Mouse (Mus musculus) lung, postnatal 4 days (tissue): Measurements from ENCODE around the gene Qk.

ENCODE experiments used
- DNase-seq, 2 experiments: peaks; one replicate each; pipeline ENCODE4 v3.0.0; 2021

Gene Qk

DNA sequence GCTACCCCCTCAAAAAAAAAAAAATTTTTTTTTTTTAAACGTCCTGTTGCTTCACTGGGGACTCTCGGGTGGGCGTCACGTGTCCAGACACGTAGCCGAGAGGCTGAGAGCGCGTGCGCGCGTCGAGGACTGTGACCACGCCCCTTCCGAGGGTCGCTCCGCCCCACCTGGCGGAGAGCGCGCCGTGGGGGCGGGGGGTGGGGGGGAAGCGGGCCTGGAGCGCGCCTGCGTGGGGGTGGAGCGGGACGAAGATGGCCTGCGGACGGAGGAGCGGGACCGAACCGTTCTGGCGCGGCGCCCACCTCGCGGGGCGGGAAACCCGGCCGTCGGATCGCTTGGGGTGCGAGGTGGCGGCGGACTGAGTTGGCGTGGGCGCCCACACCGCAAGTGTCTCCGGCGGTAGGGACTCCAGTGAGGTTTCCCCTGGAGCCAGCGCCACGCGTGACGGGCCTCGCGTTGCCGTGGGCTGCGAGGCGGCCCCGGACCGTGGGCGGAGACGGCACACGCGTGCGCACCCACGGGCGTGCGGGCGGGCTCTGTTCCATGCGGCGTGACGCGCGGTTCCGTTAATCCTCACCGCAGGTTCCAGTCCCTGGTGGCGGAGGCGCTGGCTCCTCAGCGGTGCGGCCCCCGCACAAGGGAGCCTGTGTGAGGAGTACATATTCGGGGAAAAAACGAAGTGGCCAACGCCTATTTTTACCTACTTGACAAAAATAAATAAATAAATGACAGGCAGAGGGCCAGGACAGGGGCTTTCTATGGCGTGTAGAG is at the start of gene Qk:
Gene Qk (minus strand): TSS at position 170 of the 771 bp plus-strand sequence.
- DNase-seq: peak; percentile 96 to 97

DNA sequence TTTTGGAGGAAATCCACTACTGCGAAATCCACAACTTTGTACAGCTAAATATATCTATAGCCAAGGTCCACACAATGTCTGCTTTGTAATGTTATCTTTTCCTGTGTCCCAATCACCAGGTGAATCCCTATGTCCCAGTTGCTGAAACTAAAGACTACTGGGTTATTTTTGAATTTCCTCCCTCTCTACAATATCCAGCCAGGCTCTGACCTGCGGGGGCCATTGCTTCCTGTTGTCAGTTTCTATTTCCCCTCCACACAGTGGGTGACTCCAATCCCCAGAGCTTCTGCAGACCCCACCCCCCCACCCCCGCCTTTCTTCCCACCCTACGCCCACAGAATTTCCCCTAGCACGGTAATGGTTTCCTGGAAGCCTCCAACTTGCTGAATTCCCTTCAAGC is 47.4 kb upstream of the Qk start:
- no peak for DNase-seq

DNA sequence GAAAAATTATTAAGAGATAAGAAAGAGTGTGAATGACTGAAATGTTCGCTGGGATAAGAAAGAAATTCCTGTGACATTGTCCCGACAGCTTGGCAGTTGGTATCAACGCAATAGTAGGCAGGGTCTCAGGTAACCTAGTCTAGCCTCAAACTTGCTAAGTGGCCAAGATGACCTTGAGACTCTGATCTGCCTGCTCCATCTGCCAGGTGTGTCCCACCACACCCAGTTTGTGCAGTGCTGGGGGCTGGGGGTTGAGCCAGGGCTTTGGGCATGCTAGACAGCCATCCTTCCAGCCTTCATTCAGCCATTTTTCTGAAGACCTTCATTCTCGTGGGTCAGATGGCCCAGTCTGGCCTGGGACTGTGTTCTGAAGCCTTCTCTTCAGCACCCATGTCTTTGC is 46.9 kb upstream of the Qk start:
- no peak for DNase-seq

DNA sequence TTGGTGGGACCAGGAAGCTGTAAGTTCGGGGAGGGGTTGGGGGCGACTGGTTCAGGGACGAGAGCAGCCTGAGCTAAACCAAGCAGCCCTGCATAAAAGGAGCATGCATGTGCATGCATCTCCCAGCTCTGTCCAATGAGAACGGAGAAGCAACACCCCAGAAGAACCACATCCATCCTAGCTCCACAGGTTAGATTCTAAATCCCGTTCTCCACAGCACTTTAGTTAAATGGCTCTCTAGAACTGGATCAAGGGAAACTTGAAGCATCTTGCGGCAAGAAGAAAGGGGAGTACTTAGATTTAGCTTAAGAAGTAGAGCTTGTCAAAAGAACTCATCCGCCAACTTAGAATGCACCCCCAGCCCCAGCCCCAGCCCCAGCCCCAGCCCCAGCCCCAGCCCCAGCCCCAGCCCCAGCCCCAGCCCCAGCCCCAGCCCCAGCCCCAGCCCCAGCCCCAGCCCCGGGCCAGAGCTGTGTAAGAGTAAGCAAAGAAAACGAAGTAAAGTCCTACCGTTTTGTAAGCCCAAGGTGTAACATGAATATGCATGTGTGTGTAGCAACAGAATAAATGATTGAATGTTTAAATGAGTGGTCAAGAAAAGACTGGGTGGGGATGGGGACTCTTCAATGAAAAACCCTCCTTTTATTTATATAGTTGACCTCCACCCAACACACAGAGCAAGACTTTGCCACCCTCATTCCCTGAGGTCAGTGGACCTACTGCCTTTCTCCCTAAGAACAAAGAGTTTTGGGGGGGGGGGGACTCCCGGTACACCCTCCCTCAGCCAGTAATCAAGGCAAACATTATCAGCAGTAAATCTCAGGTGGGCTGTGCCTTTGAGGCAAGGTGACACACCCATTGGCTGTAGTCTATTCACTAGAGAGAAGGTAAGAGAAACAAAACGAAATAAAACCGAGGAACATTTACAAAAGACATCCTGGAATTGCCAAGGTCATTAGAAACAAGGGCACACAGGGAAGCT is 46.1 kb upstream of the Qk start:
- no peak for DNase-seq

DNA sequence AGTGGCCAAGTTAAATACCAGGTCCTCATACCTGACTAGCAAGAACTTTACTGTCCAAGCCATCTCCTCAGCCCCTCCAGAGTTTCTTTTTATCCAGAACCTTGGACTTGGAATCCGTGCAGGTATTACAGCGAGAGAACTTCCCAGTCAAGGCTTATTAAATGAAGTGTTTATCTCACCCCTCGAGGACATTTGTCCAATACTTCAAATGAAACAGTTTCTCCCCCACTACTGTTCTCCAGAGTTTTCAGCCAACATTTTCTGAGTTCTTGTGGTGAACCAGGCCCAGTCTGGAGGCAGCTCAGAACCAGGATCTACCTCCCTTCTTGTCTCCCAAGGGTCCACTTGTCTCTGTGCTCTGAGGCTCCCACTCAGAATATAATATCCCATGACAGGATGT is 43.5 kb upstream of the Qk start:
- no peak for DNase-seq

DNA sequence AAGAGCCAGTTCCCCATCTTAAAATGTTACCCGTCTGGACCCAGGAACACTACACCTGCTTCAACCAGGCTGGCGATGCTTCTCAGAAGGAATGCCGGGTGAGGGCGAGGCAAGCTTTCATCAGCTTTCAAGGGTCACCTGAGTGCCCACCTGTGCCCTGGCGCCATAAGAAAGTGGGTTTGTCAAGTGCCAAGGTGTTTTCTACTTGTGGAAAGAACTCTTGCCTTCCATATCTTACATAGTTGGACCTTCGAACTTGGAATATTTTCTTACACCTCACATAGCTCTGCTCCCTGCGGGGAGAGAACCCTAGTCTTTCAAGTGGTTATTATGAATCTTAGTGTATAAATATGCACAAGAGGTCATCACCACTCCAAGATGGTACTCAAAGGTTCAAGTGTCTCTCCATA is 42.2 kb upstream of the Qk start:
- DNase-seq: peak; percentile 77 to 92

DNA sequence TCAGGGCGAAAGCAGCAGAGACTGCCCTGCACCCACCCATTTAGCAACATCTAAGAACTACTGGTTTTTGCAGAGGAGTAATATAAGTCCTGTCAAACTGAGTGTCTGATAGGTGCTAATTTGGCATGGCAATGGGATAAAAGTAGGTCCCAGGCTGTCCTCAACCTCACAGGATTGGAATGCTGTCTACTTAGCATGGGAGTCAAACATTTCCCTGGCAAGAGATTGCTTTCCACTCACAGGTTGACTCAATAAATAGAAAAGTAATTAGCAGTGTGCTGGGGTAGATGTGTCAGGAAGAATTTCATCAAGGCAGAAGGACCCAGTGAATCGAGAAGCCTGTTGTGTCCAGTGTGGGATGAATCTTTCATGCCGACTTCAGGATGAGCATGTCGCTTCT is 41.1 kb upstream of the Qk start:
- DNase-seq: no peak

DNA sequence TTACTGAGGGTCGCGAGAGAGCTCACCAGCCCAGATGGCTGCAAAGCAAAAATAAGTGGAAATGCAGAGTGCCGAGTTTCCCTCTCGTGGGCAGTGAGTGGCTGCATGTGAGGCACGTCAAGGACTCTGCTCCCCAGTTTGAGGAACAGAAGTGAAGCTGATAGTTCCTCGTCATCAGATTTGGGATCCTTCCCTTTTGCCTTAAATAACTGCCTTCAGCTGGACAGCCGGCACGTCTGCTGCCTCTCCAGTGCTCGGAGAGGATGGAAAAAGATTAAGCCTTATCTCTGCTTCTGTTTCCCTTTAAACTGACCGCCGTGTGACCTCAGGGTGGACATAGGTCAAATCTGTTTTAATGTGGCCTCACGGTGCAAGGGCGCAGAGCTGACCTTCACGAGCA is 39.8 kb upstream of the Qk start:
- no peak for DNase-seq

DNA sequence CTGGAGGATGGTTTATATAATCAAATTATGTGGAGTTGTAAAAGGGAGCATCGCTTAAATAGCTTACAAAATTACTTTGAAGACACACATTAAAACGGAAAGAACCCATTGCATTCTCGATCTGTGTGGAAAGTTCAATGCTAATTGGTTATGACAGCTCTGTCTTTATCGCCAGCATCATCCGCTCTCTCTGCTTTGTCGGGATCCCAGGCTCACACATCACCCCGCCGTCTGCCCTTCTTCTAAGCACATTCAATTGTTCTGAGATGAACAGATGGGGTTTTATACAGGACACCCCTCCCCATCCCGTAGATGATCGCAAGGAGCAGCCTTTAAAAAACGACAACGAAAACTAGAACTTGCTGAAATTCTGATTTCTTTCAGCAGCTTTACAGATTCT is 37.7 kb upstream of the Qk start:
- no peak for DNase-seq

DNA sequence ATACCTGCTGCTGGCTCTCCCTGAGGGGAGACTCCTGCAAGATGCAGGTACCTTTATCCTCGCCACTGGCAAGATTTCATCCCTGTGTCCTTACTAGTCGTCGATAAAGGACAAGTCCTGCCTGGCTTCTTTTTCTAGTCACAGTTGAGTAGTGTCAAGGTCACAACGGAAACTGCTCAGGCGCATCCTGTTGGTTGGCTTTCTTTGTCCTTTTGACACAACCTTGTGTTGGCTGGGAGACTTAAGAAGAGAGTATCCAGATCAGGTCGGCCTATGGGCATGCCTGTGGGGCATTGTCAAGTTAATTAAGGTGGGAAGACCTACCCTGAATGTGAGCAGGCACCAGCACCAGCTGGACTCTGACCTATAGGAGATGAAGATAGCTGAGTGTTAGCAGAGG is 36.6 kb upstream of the Qk start:
- DNase-seq: no peak

DNA sequence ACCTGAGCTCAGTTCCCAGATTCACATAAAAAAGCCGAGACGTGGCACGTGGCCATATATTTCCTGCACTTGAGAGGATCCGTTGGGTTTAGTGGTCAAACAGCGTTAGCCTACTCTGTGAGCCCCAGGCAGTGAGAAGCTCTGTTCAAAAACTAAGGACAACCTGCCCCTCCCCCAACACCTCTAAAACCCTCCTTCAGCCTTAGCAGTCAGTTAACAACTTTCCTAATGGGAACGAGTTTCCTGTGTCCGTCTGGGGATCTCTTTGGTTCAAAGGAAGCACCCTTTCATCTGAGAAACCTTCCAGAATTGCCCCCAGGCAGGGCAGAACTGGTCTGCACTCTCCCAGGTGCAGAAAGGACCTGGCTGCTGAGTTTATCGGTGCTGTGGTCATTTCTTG is 36.1 kb upstream of the Qk start:
- DNase-seq: no peak

DNA sequence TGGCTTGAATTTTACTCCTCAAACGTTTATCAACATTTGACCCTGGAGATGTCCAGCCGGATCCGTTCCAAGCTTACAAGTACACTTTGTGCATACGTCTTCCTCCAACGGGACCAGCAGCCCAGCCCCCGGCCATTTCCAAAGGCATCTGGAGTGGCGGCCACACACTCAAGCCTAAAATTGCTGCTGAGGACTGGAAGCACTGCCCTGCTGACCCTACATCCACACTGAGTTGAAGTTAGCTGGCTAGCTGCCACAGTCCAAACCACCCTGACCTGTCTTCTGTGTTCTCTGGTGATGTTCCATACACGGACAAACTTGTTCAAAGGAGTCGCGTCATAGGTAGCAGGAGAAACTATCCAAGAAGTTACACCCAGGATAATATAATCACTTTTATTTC is 18.6 kb upstream of the Qk start:
- peak; percentile 32 to 66 for DNase-seq

DNA sequence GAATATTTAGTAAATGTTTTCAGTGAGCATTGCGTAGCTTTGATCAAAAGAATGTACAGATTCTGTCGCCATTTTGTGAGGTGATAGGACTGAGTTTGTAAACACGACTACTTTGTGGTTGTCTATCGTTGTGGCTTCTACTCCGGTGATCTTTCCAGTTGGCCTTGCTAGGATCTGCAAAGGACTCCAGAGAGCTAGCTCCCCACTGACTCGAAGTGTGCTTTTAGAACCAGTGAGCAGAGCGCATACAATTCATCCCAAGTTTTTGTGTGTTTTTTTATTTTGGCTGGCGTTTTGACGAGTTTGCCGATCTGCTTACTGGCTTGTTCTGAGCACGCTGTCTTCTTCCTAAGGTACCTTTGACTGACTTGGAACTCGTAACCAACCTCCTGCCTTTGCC is 16.9 kb upstream of the Qk start:
- no peak for DNase-seq

DNA sequence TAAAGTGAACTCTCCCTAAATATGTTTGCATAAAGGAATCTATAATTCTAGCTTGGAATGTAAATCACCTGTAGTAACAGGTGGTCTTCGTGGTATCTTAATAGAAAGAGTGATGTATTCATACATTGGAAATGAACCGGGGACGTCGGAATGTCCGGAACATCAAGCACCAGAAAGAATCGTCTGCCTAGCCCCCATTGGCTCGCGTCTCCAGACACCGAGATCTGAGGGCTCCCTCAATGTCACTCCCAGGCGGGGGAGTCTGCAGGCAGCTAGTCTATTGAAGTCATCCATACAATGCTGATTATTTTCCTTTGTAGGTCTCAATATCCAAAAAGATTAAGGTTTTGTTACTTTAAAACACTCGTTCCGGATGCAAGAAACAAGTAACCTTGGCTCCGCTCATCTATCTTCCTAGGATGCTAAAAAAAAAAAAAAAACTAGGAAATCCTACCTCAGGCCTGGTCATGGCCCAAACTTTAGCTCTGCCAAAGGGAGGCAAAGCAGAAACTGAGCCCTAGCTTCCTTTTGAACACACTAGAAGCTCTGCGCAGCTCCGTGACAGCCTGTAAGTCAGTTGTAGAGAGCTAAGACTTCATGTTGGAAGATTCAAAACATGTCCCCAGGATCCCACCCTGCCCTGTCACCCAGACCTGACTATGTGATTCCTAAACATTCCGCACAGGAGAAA is 16.3 kb upstream of the Qk start:
- no peak for DNase-seq

DNA sequence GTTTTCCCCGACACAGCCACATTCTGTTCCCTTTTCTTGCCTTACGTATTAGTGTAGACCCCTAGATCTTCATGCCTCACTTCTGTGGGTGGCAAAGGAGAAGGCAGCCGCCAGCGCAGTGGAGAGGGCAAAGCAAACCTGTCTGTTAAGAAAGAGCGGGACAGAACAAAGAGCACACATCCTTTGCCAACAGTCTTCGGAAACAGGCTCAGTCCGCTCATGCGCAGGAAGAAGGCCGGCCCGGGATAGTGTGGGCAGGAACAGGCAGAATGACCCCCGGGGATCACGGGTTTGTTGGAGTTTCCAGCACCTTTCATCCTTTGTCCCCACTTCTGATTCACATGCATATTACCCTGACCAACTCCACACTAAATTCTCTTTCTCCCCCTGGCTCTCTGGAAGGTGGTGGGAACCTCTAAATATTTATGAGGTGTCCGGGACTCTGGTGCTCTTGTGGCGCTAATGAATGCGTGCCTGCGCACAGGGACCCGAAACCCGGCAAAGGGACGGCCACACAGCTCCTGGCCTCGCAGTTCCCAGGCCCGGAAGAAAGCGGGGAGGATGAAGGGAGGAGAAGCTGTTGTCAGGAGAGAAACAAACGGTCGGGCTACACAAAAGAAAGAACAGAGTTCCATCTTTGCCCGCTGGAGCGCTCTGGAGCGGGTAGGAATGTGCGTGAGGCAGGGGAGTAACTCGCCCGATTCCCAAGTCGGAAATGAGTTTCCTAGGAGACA is 15.5 kb upstream of the Qk start:
- DNase-seq: peak; percentile 74 to 77

DNA sequence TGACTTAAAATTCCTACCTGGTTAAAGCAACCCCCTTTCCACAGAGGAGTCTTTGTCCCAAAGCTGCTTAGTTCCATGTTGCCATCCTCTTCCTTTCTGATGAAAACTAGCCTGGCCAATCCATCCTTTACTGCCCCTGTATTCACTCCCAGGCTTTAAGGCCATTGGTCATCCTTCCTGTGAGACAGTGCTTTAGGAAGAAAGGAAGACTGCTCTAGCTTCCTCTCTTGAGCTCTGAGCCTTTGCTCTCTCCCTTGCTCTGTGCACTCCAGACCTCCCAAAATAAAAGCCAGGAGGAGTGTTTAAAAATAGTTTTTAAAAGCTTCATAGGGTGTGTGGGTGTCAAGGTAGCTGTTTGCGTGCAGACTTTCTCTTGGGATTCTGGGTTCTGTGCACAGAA is 14.8 kb upstream of the Qk start:
- no peak for DNase-seq

DNA sequence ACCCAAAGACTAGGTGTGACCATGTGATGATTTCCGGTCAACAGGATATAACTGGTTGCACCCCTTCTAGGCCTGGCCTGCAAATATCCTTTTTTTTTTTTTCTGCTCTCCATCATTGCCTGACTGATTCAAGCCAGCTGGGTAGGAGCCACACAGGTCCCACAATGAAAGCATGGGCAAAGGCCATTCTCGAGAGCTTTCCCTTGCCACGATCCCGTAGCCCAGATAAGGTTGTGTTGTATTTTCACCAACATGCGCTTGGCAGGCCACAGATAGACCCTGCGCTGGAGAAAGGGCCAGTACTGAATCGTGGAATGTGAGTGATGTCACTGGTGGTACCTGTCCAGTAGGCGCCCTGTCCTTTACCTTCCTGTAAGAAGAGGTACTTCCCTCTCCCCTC is 13.7 kb upstream of the Qk start:
- no peak for DNase-seq

DNA sequence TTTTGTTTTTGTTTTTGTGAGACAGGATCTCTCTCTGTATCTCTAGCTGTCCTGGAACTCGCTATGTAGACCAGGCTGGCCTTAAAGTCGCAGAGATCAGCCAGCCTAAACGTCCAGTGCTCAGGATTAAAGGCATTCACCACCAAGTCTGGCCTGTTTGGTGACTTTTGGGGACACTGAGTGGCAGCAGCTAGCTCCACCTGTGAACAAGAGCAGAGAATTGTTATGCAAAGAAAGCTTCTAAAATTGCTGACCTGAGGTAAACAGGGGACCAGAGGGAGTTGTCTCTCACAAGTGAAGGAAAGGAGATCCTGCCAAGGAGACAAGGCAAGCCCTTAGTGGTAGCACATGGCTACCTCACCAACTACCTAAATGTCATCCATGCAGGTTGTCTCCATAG is 12.5 kb upstream of the Qk start:
- DNase-seq: no peak

DNA sequence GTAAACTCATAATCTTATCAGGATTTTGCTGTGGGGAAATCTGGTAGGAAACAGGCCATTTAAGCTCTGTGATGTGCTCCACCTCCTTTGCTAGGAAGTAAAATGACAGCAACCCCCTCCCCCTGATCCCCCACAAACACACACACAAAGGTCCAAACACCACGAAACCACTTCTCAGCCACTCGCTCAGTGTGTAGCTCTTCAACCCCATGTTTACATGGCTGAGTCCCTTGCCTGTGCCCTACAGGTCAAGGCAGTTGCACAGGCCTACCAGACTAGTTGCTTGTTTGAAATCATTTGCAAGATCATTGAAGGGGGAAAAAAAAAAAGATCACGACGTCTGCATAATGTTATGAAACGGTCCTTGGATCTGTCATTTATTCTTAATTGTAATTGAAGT is 9.8 kb upstream of the Qk start:
- no peak for DNase-seq

DNA sequence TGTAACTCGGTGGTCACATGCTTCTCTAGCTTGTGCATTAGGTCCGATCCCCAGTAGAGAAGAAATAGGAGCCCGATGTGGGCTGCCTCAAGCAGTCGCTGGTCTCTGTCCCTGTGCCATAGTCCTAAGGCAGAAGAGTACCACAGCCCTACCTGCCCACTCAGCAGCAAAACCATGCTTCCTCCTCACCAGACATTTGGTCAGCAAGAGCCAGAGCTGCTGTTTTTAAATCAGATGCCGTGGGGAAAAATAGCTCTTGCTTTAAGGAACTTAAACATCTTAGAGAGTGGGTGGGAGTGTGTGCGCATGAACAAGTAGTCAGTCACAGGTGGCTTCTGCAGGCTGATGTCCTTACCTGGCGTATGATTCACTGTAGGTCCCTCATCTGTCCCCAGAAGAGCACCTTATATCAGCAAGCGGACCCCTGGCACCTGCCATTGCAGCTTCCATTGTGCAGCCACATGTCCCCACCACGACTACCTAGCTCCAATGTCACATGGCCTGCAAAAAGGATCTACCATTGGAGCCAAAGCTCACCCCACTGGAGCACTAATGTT is 9.0 kb upstream of the Qk start:
- no peak for DNase-seq

DNA sequence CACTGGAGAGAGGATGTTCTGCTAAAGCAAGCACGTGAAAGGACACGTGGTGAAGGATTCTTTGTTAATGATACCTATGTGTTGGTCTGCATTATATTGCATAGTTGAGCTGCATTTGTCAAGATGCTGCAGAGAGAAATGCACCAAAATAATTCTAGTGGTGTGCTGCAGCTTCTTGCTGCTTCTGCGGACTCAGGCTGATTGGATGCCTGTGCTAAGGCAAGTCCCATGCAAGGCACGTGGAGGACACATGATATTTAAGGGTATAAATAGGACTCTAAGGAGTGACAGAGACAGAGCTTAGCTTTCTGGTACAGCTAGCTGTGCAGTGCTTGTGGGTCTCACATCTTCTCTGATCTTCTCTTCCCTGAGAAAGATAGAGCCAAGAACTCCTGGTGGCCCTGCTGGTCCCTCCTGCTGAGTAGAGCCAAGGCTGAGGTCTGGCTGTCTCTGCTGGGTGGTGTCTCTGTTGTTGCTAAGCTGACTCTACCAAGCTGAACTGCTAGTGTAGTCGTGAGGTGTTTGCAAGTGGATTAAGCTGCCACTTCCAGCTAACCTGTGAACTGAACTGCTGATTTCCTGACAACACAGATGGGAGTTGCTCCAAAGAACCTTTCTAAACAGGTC is 8.0 kb upstream of the Qk start:
- DNase-seq: no peak

DNA sequence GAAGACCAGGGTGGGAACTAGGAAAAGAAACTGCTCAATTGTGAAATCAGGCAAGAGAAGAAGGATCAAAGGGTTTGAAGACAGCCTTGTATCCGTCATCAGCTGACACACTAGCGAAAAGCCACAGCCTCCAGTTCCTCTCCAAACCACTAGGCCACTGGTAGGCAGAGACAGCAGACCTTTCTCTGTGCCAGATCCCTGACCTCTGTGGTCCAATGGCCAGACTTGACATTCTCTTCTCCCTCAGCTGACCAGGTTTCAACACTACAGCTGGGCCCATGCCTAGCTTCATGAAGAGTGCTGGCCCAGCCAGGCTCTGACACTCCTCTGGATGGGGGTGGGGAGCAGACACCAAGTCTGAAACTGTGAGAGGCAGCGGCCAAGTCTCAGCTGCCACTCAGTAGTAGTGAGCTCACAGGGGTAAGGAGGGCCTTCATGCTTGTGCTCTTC is 7.0 kb upstream of the Qk start:
- peak; percentile 76 to 89 for DNase-seq
